Mouse (Mus musculus): ENCODE data around the gene Taok3. TPM values are rescaled to one million over a fixed set of nuclear protein-coding genes. Genes with fewer than 3 reads are reported as not detected.

Taok3 gene
- total and polyA plus RNA-seq, 3 experiments, result 8.3 to 35.0 (median 17.4) TPM

DNA sequence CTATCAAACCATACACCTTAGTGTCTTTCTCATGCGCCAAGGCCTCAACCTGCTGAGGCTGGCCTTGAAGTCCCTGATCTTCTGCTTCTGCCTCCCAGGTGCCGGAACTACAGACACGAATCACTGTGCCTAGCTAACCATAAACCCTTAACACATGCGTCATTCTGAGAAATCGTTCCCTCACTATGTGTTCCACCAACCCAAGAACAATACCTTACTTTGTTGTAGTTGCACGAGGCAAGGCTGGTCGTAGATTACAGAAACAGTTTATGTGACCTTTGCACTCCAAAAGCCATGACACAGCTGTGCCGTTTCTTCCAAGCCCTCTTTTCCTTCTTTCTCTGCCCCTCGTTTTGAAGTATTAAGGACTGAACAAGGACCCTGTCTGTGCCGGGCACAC is 40.6 kb downstream of the Taok3 start (continued):
- TF ChIP-seq NRF1 (IDR thresholded peaks at IDR 0.05; ENCODE audit: low read depth, low read length) (no peak), ZNF384 (IDR thresholded peaks at IDR 0.05; ENCODE audit: low read depth, low read length) (no peak), BHLHE40 (IDR thresholded peaks at IDR 0.05; ENCODE audit: low read depth, low read length) (peak; percentile 52), GABPA (IDR thresholded peaks at IDR 0.05; ENCODE audit: insufficient replicate concordance, low read depth, low read length) (no peak)

DNA sequence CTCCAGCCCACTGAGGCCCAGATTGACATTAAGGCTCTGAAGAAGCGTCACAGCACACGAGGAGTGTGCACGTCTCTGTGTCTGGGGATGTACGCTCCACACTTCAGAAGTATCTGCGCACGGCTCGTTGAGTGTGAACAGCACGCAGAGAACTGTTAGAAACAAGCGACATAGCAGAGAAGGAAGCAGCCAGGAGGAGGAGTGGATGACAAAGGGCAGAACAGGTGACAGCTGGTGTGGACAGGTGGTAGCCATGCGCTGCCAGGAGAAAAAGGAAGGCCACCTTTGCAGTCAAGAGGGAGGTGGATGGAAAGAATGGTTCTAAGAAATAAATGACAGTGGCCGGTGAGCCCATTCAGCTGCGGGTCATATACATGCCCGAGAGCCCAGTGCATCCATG is 43.9 kb downstream of the Taok3 start:
- Histone ChIP-seq H3K9me3 (replicated peaks; ENCODE audit: low read length) (peaks cover 4% of the 10 kb centered on the region), H3K9ac (ENCODE audit: insufficient read depth, low read depth) (no peak overlapping the region), H3K27ac (ENCODE audit: insufficient read depth, low read depth) (no peak overlapping the region), H3K4me3 (replicated peaks in 1 of 3; ENCODE audit: low read depth in 2 of 3, low read length in 2 of 3, poor library complexity in 1 of 3) (no peak overlapping the region), H3K27me3 (replicated peaks) (no peaks in the 10 kb centered on the region), H3K4me2 (ENCODE audit: insufficient read depth, low read depth, poor library complexity, severe bottlenecking) (no peak overlapping the region), H3K36me3 (replicated peaks in 1 of 2; ENCODE audit: control insufficient read depth in 1 of 2, insufficient read depth in 1 of 2, low read length in 1 of 2) (peaks cover 4 to 56% of the 10 kb centered on the region in 2 experiments), H3K79me2 (replicated peaks; ENCODE audit: control insufficient read depth, extremely low read depth, insufficient read depth, poor library complexity, severe bottlenecking) (peaks cover 7% of the 10 kb centered on the region; the same call in 1 of the 2 replicates), H3K4me1 (ENCODE audit: control insufficient read depth in 1 of 2, insufficient read depth in 2 of 2) (peaks cover 6 to 40% of the 10 kb centered on the region in 2 experiments)
- dilution Hi-C loops (cut with MboI; ENCODE audit: extremely low pct_ligation_motif_present, extremely low pct_unique_long_range_greater_than_20kb, low sequenced_read_pairs), result no loop called here
- no peak for DNase-seq (ENCODE audit: extremely low read depth)
- in situ Hi-C loops (cut with MboI; ENCODE audit: low pct_ligation_motif_present, low pct_unique_long_range_greater_than_20kb, low sequenced_read_pairs), result no loop called here
- TF ChIP-seq E2F4 (IDR thresholded peaks at IDR 0.05; ENCODE audit: insufficient replicate concordance, low read depth, low read length) (no peak), ZKSCAN1 (IDR thresholded peaks at IDR 0.05; ENCODE audit: borderline replicate concordance, low read depth, low read length) (no peak), UBTF (IDR thresholded peaks at IDR 0.05; ENCODE audit: low read depth, low read length) (no peak), NELFE (IDR thresholded peaks at IDR 0.05; ENCODE audit: low read depth, low read length) (no peak), HCFC1 (IDR thresholded peaks at IDR 0.05; ENCODE audit: low read depth, low read length) (no peak), ZC3H11A (IDR thresholded peaks at IDR 0.05; ENCODE audit: low read depth, low read length) (no peak), CHD2 (IDR thresholded peaks at IDR 0.05; ENCODE audit: low read length) (no peak), KAT2A (IDR thresholded peaks at IDR 0.05; ENCODE audit: insufficient replicate concordance, low read length) (no peak), TBP (conservative IDR thresholded peaks at IDR 0.05; ENCODE audit: low read depth, low read length) (no peak), ZNF384 (IDR thresholded peaks at IDR 0.05; ENCODE audit: low read depth, low read length) (no peak)

DNA sequence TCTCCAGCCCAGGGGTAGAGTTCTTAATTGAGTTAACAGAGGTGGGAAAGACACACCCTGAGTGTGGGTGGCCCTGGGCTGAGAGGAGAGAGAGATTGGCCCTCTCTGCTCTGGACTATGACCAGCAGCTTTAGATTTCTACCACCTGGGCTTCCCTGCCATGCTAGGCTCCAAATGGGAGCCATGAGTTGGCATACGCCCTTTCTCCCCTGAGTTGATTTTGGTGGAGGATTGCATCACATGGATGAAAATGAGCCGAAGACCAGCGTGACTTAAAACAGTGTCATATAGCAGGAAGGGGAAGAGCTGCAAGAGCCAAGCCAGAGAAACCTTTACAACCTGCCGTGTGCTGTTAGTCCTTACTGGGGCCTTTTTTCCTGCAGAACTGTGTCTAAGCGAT is 44.6 kb downstream of the Taok3 start:
- H3K9ac ChIP-seq (ENCODE audit: insufficient read depth, low read depth), result no peak overlapping the region
- H3K27me3 ChIP-seq (replicated peaks), result no peaks in the 10 kb centered on the region
- peaks cover 6 to 33% of the 10 kb centered on the region in 2 experiments for H3K4me1 ChIP-seq (ENCODE audit: control insufficient read depth in 1 of 2, insufficient read depth in 2 of 2)
- H3K36me3 ChIP-seq (replicated peaks in 1 of 2; ENCODE audit: control insufficient read depth in 1 of 2, insufficient read depth in 1 of 2, low read length in 1 of 2), result peaks cover 4 to 63% of the 10 kb centered on the region in 2 experiments
- in situ Hi-C loops (cut with MboI; ENCODE audit: low pct_ligation_motif_present, low pct_unique_long_range_greater_than_20kb, low sequenced_read_pairs), result no loop called here
- TF ChIP-seq JUN (IDR thresholded peaks at IDR 0.05; ENCODE audit: insufficient read depth, low read depth, low read length) (no peak), CHD1 (IDR thresholded peaks at IDR 0.05; ENCODE audit: low read depth, low read length) (no peak)
- DNase-seq (ENCODE audit: extremely low read depth), result no peak
- no peak overlapping the region for H3K27ac ChIP-seq (ENCODE audit: insufficient read depth, low read depth)
- no peak overlapping the region for H3K4me2 ChIP-seq (ENCODE audit: insufficient read depth, low read depth, poor library complexity, severe bottlenecking)
- H3K79me2 ChIP-seq (replicated peaks; ENCODE audit: control insufficient read depth, extremely low read depth, insufficient read depth, poor library complexity, severe bottlenecking), result peaks cover 7% of the 10 kb centered on the region; the same call in 1 of the 2 replicates
- no peak overlapping the region for H3K4me3 ChIP-seq (replicated peaks in 1 of 3; ENCODE audit: low read depth in 2 of 3, low read length in 2 of 3, poor library complexity in 1 of 3)
- H3K9me3 ChIP-seq (replicated peaks; ENCODE audit: low read length), result peaks cover 4% of the 10 kb centered on the region
- dilution Hi-C loops (cut with MboI; ENCODE audit: extremely low pct_ligation_motif_present, extremely low pct_unique_long_range_greater_than_20kb, low sequenced_read_pairs), result no loop called here
